Mouse (Mus musculus): ENCODE measurements around the gene Rhox2c. TPM values are rescaled to one million over a fixed set of nuclear protein-coding genes. Genes with fewer than 3 reads are reported as not detected.
"Not testable (repeated sequence)": the region's sequence is repeated elsewhere in the genome, so short reads cannot be mapped to it uniquely, and the experiment has no call there.

The Rhox2c gene
- total RNA-seq (2021) (not detected), polyA plus RNA-seq (2012; rRNA removed) (not detected in 2 replicates)
- long read RNA-seq: 0 reads

DNA sequence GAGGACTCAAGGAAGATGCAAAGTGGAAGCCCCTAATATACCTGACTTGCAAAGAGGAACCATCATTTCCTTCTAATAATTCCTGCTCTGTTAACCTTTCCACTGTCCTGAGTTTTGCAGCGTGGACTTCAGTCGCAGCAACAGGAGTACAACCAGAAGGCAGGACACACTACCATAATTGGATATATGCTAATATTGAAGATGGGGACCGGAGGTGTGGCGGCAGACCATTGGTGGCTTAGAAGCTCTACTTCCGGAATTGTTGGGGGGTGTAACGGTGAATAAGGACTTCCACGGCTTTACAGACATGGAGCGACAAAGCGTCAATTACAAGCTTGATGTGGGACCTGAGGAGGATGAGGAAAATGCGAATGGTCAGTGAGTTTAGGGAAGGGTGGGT lies at the start of gene Rhox2c:
Gene Rhox2c (plus strand): TSS at position 301 of the 400 bp plus-strand sequence.
- H3K79me2 ChIP-seq (replicated peaks; ENCODE audit: control insufficient read depth, insufficient read depth, low read length); H3K36me3 ChIP-seq (ENCODE audit: control insufficient read depth, insufficient read depth, low read length); H3K27me3 ChIP-seq (ENCODE audit: control insufficient read depth, insufficient read depth, low read length); H3K4me1 ChIP-seq (ENCODE audit: control insufficient read depth, insufficient read depth, low read length); H3K4me3 ChIP-seq; intact Hi-C loops (cut with DNase I); H3K9ac ChIP-seq (ENCODE audit: low read depth, low read length); H3K27ac ChIP-seq; DNase-seq: not testable (repeated sequence)
- 93% methylated on average over 9 of the region's 10 CpGs for WGBS

DNA sequence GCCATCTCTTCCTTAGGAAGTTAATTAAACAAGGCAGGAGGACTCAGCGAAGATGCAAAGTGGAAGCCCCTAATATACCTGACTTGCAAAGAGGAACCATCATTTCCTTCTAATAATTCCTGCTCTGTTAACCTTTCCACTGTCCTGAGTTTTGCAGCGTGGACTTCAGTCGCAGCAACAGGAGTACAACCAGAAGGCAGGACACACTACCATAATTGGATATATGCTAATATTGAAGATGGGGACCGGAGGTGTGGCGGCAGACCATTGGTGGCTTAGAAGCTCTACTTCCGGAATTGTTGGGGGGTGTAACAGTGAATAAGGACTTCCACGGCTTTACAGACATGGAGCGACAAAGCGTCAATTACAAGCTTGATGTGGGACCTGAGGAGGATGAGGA lies 41.7 kb upstream of the Rhox2c start, which contains the start of gene Rhox2b:
Gene Rhox2b (plus strand): TSS at position 301 of the 400 bp plus-strand sequence.
- DNase-seq; H3K9ac ChIP-seq (ENCODE audit: low read depth, low read length); H3K79me2 ChIP-seq (replicated peaks; ENCODE audit: control insufficient read depth, insufficient read depth, low read length); intact Hi-C loops (cut with DNase I); H3K4me3 ChIP-seq; H3K4me1 ChIP-seq (ENCODE audit: control insufficient read depth, insufficient read depth, low read length); H3K36me3 ChIP-seq (ENCODE audit: control insufficient read depth, insufficient read depth, low read length); H3K27ac ChIP-seq; H3K27me3 ChIP-seq (ENCODE audit: control insufficient read depth, insufficient read depth, low read length): not testable (repeated sequence)
- WGBS: no CpG with 5 or more reads among the region's 9 CpGs

DNA sequence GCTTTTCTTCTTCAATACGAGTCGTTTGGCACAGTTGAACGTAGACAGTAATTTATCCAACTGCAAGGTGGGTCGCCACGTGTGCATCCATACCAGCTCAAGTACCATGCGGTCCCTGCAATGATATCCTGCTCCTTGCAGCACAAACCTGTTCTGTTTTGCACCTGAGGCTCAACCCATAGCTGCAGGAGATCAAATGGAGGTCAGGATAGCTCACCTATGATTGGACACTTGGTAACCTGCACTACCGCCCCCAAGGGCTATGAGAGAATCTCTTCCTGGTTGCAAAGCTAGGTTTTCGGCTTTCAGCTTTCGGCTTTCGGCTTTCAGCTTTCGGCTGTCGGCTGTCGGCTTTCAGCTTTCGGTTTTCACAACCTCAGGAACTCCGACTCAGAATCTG lies 21.3 kb upstream of the Rhox2c start, which contains the start of gene Rhox4b:
Gene Rhox4b (plus strand): TSS at position 301 of the 400 bp plus-strand sequence.
- DNase-seq: not testable (repeated sequence)

GRCm38 (mm10) chrX:37458285-37458684 lies 4.8 kb downstream of the Rhox2c start, which contains the start of gene Rhox3c:
Rhox3c (plus strand) TSS chrX:37458585.
- H3K79me2 ChIP-seq (replicated peaks; ENCODE audit: control insufficient read depth, insufficient read depth, low read length); H3K27ac ChIP-seq; H3K27me3 ChIP-seq (ENCODE audit: control insufficient read depth, insufficient read depth, low read length); H3K4me1 ChIP-seq (ENCODE audit: control insufficient read depth, insufficient read depth, low read length); H3K9ac ChIP-seq (ENCODE audit: low read depth, low read length); H3K36me3 ChIP-seq (ENCODE audit: control insufficient read depth, insufficient read depth, low read length); DNase-seq; intact Hi-C loops (cut with DNase I); H3K4me3 ChIP-seq: not testable (repeated sequence)
- 90% methylated on average over 3 of the region's 4 CpGs for WGBS

More for the DNA sequence above, 21.3 kb upstream of the Rhox2c start, which contains the start of gene Rhox4b:
- H3K4me3 ChIP-seq; H3K4me1 ChIP-seq (ENCODE audit: control insufficient read depth, insufficient read depth, low read length); H3K79me2 ChIP-seq (replicated peaks; ENCODE audit: control insufficient read depth, insufficient read depth, low read length); H3K27me3 ChIP-seq (ENCODE audit: control insufficient read depth, insufficient read depth, low read length); H3K27ac ChIP-seq; H3K9ac ChIP-seq (ENCODE audit: low read depth, low read length); intact Hi-C loops (cut with DNase I); H3K36me3 ChIP-seq (ENCODE audit: control insufficient read depth, insufficient read depth, low read length): not testable (repeated sequence)
- WGBS: 88% methylated on average over 14 of the region's 15 CpGs

DNA sequence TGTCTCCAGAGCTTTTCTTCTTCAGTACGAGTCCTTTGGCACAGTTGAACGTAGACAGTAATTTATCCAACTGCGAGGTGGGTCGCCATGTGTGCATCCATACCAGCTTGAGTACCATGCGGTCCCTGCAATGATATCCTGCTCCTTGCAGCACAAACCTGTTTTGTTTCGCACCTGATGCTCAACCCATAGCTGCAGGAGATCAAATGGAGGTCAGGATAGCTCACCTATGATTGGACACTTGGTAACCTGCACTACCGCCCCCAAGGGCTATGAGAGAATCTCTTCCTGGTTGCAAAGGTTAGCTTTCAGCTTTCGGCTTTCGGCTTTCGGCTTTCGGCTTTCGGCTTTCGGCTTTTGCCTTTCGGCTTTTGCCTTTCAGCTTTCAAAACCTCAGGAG lies 26.6 kb downstream of the Rhox2c start, which contains the start of gene Rhox4c:
Gene Rhox4c (plus strand): TSS at position 301 of the 400 bp plus-strand sequence.
- DNase-seq; H3K9ac ChIP-seq (ENCODE audit: low read depth, low read length); H3K4me3 ChIP-seq; H3K27ac ChIP-seq; intact Hi-C loops (cut with DNase I); H3K79me2 ChIP-seq (replicated peaks; ENCODE audit: control insufficient read depth, insufficient read depth, low read length); H3K4me1 ChIP-seq (ENCODE audit: control insufficient read depth, insufficient read depth, low read length); H3K36me3 ChIP-seq (ENCODE audit: control insufficient read depth, insufficient read depth, low read length); H3K27me3 ChIP-seq (ENCODE audit: control insufficient read depth, insufficient read depth, low read length): not testable (repeated sequence)
- 89% methylated on average over 14 of the region's 14 CpGs for WGBS

GRCm38 (mm10) chrX:37514059-37514458 lies 60.6 kb downstream of the Rhox2c start, which contains the start of gene Rhox4d:
Rhox4d (plus strand) TSS chrX:37514359.
- intact Hi-C loops (cut with DNase I); H3K27ac ChIP-seq; H3K36me3 ChIP-seq (ENCODE audit: control insufficient read depth, insufficient read depth, low read length); H3K79me2 ChIP-seq (replicated peaks; ENCODE audit: control insufficient read depth, insufficient read depth, low read length); H3K4me1 ChIP-seq (ENCODE audit: control insufficient read depth, insufficient read depth, low read length); H3K27me3 ChIP-seq (ENCODE audit: control insufficient read depth, insufficient read depth, low read length); H3K9ac ChIP-seq (ENCODE audit: low read depth, low read length); DNase-seq; H3K4me3 ChIP-seq: not testable (repeated sequence)
- WGBS: 92% methylated on average over 17 of the region's 18 CpGs

Other genes with a start within 250 kb of the Rhox2c start
- not detected for gene Gm9, start 242.6 kb upstream of the Rhox2c start, total RNA-seq (2021)
- gene Gm9, start 242.6 kb upstream of the Rhox2c start, polyA plus RNA-seq (2012; rRNA removed): not detected in 2 replicates
- not detected for gene Rhox1, start 231.4 kb upstream of the Rhox2c start, total RNA-seq (2021)
- not detected in 2 replicates for gene Rhox1, start 231.4 kb upstream of the Rhox2c start, polyA plus RNA-seq (2012; rRNA removed)
- not detected for gene Rhox2a, start 208.7 kb upstream of the Rhox2c start, total RNA-seq (2021)
- gene Rhox2a, start 208.7 kb upstream of the Rhox2c start, polyA plus RNA-seq (2012; rRNA removed): not detected in 2 replicates
- gene Rhox3a, start 203.8 kb upstream of the Rhox2c start, total RNA-seq (2021): not detected
- not detected in 2 replicates for gene Rhox3a, start 203.8 kb upstream of the Rhox2c start, polyA plus RNA-seq (2012; rRNA removed)
- not detected for gene Rhox4a, start 188.3 kb upstream of the Rhox2c start, total RNA-seq (2021)
- gene Rhox4a, start 188.3 kb upstream of the Rhox2c start, polyA plus RNA-seq (2012; rRNA removed): not detected in 2 replicates
- gene Rhox3a2, start 73.7 kb upstream of the Rhox2c start, total RNA-seq (2021): not detected
- not detected in 2 replicates for gene Rhox3a2, start 73.7 kb upstream of the Rhox2c start, polyA plus RNA-seq (2012; rRNA removed)
- not detected for gene Rhox4a2, start 62.8 kb upstream of the Rhox2c start, total RNA-seq (2021)
- gene Rhox4a2, start 62.8 kb upstream of the Rhox2c start, polyA plus RNA-seq (2012; rRNA removed): not detected in 2 replicates
- not detected for gene Rhox2b, start 41.6 kb upstream of the Rhox2c start, total RNA-seq (2021)
- not detected in 2 replicates for gene Rhox2b, start 41.6 kb upstream of the Rhox2c start, polyA plus RNA-seq (2012; rRNA removed)
- gene Rhox4b, start 21.2 kb upstream of the Rhox2c start, total RNA-seq (2021): not detected
- not detected in 2 replicates for gene Rhox4b, start 21.2 kb upstream of the Rhox2c start, polyA plus RNA-seq (2012; rRNA removed)
- not detected for gene Rhox3c, start 4.9 kb downstream of the Rhox2c start, total RNA-seq (2021)
- gene Rhox3c, start 4.9 kb downstream of the Rhox2c start, polyA plus RNA-seq (2012; rRNA removed): not detected in 2 replicates
- gene Rhox4c, start 26.7 kb downstream of the Rhox2c start, total RNA-seq (2021): not detected
- gene Rhox4c, start 26.7 kb downstream of the Rhox2c start, polyA plus RNA-seq (2012; rRNA removed): not detected in 2 replicates
- gene Rhox2d, start 39.7 kb downstream of the Rhox2c start, total RNA-seq (2021): not detected
- not detected in 2 replicates for gene Rhox2d, start 39.7 kb downstream of the Rhox2c start, polyA plus RNA-seq (2012; rRNA removed)
- gene Rhox4d, start 60.7 kb downstream of the Rhox2c start, total RNA-seq (2021): not detected
- not detected in 2 replicates for gene Rhox4d, start 60.7 kb downstream of the Rhox2c start, polyA plus RNA-seq (2012; rRNA removed)
- not detected for gene Rhox2e, start 76.8 kb downstream of the Rhox2c start, total RNA-seq (2021)
- gene Rhox2e, start 76.8 kb downstream of the Rhox2c start, polyA plus RNA-seq (2012; rRNA removed): not detected in 2 replicates
- gene Rhox3e, start 88.3 kb downstream of the Rhox2c start, total RNA-seq (2021): not detected
- not detected in 2 replicates for gene Rhox3e, start 88.3 kb downstream of the Rhox2c start, polyA plus RNA-seq (2012; rRNA removed)
- not detected for gene Rhox4e, start 103.7 kb downstream of the Rhox2c start, total RNA-seq (2021)
- not detected in 2 replicates for gene Rhox4e, start 103.7 kb downstream of the Rhox2c start, polyA plus RNA-seq (2012; rRNA removed)
- not detected for gene Rhox2f, start 117.7 kb downstream of the Rhox2c start, total RNA-seq (2021)
- gene Rhox2f, start 117.7 kb downstream of the Rhox2c start, polyA plus RNA-seq (2012; rRNA removed): not detected in 2 replicates
- gene Rhox3f, start 127.3 kb downstream of the Rhox2c start, total RNA-seq (2021): not detected
- not detected in 2 replicates for gene Rhox3f, start 127.3 kb downstream of the Rhox2c start, polyA plus RNA-seq (2012; rRNA removed)
- gene Rhox4f, start 154.0 kb downstream of the Rhox2c start, total RNA-seq (2021): not detected
- not detected in 2 replicates for gene Rhox4f, start 154.0 kb downstream of the Rhox2c start, polyA plus RNA-seq (2012; rRNA removed)
- not detected for gene Rhox3g, start 174.9 kb downstream of the Rhox2c start, total RNA-seq (2021)
- not detected in 2 replicates for gene Rhox3g, start 174.9 kb downstream of the Rhox2c start, polyA plus RNA-seq (2012; rRNA removed)
- gene Rhox2g, start 189.8 kb downstream of the Rhox2c start, total RNA-seq (2021): not detected
- gene Rhox2g, start 189.8 kb downstream of the Rhox2c start, polyA plus RNA-seq (2012; rRNA removed): not detected in 2 replicates
- gene Rhox4g, start 197.6 kb downstream of the Rhox2c start, total RNA-seq (2021): not detected
- not detected in 2 replicates for gene Rhox4g, start 197.6 kb downstream of the Rhox2c start, polyA plus RNA-seq (2012; rRNA removed)
- gene Rhox3h, start 215.1 kb downstream of the Rhox2c start, total RNA-seq (2021): not detected
- not detected in 2 replicates for gene Rhox3h, start 215.1 kb downstream of the Rhox2c start, polyA plus RNA-seq (2012; rRNA removed)
- gene Rhox2h, start 219.6 kb downstream of the Rhox2c start, total RNA-seq (2021): not detected
- not detected in 2 replicates for gene Rhox2h, start 219.6 kb downstream of the Rhox2c start, polyA plus RNA-seq (2012; rRNA removed)